Mouse (Mus musculus) limb, embryonic 14.5 days (tissue): ENCODE results near the gene Slc6a17. TPM values are rescaled to one million over a fixed set of nuclear protein-coding genes. Genes with fewer than 3 reads are reported as not detected.

Source experiments
- ATAC-seq: fragments of 200-750 bp; cut with Nextera tagmentation; 2 replicates; pipeline ENCODE4 v1.8.0; 2017; ENCODE audit warnings: low read depth, moderate number of reproducible peaks, moderate TSS enrichment; ENCODE audit not compliant: low FRiP score
- DNase-seq: peaks from one replicate; pipeline ENCODE4 v3.0.0-alpha.2; 2015; ENCODE audit warnings: low spot score
- H3K27ac ChIP-seq: fragments of 300-500 bp; sonication (generic); replicated peaks from 2 replicates; pipeline ENCODE4 v1.5.1; 2014; ENCODE audit warnings: low read depth, mild to moderate bottlenecking, low read length, moderate library complexity, mixed read lengths
- H3K27me3 ChIP-seq: fragments of 300-500 bp; sonication (generic); 2 replicates; pipeline ENCODE4 v1.6.1; 2014; ENCODE audit warnings: low read length, mixed read lengths; ENCODE audit not compliant: control insufficient read depth, insufficient read depth
- H3K36me3 ChIP-seq: fragments of 300-500 bp; sonication (generic); 2 replicates; pipeline ENCODE4 v1.6.1; 2014; ENCODE audit warnings: mild to moderate bottlenecking, low read length, moderate library complexity, mixed read lengths; ENCODE audit not compliant: control insufficient read depth, insufficient read depth
- H3K4me1 ChIP-seq: fragments of 300-500 bp; sonication (generic); 2 replicates; pipeline ENCODE4 v1.6.1; 2014; ENCODE audit warnings: antibody characterized with exemption, low read length, mixed read lengths; ENCODE audit not compliant: control insufficient read depth, insufficient read depth
- H3K4me2 ChIP-seq: fragments of 300-500 bp; sonication (generic); replicated peaks from 2 replicates; pipeline ENCODE4 v1.6.1; 2014; ENCODE audit warnings: low read depth, mild to moderate bottlenecking, low read length, moderate library complexity; ENCODE audit not compliant: severe bottlenecking
- H3K4me3 ChIP-seq: fragments of 300-500 bp; sonication (generic); replicated peaks from 2 replicates; pipeline ENCODE4 v1.5.1; 2014; ENCODE audit warnings: low read length
- H3K9ac ChIP-seq: fragments of 300-500 bp; sonication (generic); 2 replicates; pipeline ENCODE4 v1.6.1; 2014; ENCODE audit warnings: mild to moderate bottlenecking, low read depth, low read length, moderate library complexity; ENCODE audit not compliant: severe bottlenecking
- H3K9me3 ChIP-seq: fragments of 300-500 bp; sonication (generic); 2 replicates; pipeline ENCODE4 v1.6.1; 2016; ENCODE audit warnings: low read length; ENCODE audit not compliant: control insufficient read depth
- POLR2A ChIP-seq: fragments of 200-500 bp; IDR thresholded peaks from 2 replicates; pipeline ENCODE4 v1.8.0; 2012; ENCODE audit warnings: inconsistent platforms, mild to moderate bottlenecking, moderate library complexity, borderline replicate concordance; ENCODE audit not compliant: insufficient read depth, insufficient read length; ENCODE audit errors: extremely low read depth
- WGBS: fragments of 180-500 bp; shearing (Covaris S2); extraction: QIAGEN DNeasy Blood & Tissue Kit; methylation state at CpG from one replicate; pipeline ENCODE4 v1.1.7; 2014; 5-methylcytosine and 5-hydroxymethylcytosine counted together
- polyA plus RNA-seq, 2 experiments: library from polyadenylated mRNA; depleted of rRNA in 1 of 2; stranded (reverse) in 1 of 2; unstranded in 1 of 2; fragments of >200 nt; fragmentation: Nextera tagmentation in 1 of 2; extraction: Ambion mirVana in 1 of 2; gene quantifications; 2 replicates each; pipeline versions ENCODE4 v1.2.1 to v1.2.3; 2012 to 2014

Gene Slc6a17
- polyA plus RNA-seq, 2 experiments = 6.4 to 18.2 TPM

DNA sequence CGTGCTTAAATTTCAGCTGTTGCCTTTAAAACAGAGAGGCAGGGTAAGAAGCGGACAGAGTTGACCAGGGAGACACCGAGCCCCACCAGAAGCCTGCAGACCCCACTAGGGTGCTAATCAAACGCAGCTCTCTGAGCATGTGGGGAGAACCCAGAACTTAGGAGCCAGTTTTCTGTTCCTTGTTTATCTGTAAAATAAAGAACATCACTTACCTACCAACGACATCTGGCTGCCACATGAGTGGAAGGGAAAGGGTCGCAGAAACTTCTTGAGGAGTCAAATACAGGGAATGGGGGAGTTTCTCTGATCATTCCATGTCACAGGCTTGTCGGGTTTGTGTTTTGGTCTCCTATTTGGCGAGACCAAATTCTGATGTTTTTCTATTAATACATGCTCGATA is 9.9 kb downstream of the Slc6a17 start:
- Histone ChIP-seq H3K4me1 (peaks cover 22% of the 10 kb centered on the region), H3K4me2 (no peak overlapping the region), H3K9me3 (no peaks in the 10 kb centered on the region), H3K9ac (no peak overlapping the region), H3K4me3 (no peak overlapping the region), H3K36me3 (no peaks in the 10 kb centered on the region), H3K27ac (no peak overlapping the region), H3K27me3 (no peaks in the 10 kb centered on the region)
- no peak for DNase-seq
- TF ChIP-seq POLR2A = no peak
- 38% methylated on average over 9 of the region's 9 CpGs for WGBS
- no peak for ATAC-seq

DNA sequence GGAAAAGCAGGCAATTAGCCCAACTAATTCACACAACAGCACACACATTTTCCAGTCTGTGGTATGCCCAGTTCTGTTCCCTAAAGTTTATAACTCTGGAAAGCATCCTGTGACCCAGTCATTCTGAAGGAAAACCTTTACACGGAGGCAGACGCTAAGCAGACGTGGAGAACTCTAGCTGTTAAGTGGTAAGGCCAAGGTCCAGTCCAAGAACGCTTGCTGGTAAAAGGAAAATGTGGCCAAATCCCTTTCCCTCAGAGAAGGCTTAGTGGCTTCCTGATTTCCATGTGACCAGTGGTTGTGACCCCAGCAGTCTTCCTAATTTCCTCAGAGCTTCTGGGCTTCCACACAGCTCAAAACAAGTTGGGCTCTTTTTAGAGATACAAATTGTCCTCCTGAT is 11.3 kb downstream of the Slc6a17 start:
- no peak overlapping the region for H3K9ac ChIP-seq
- no peak overlapping the region for H3K4me3 ChIP-seq
- 48% methylated on average over 4 of the region's 4 CpGs for WGBS
- H3K4me1 ChIP-seq = peaks cover 22% of the 10 kb centered on the region
- H3K36me3 ChIP-seq = no peaks in the 10 kb centered on the region
- no peaks in the 10 kb centered on the region for H3K9me3 ChIP-seq
- no peak overlapping the region for H3K27ac ChIP-seq
- no peak for ATAC-seq
- TF ChIP-seq POLR2A = no peak
- no peak overlapping the region for H3K4me2 ChIP-seq
- no peak for DNase-seq
- H3K27me3 ChIP-seq = no peaks in the 10 kb centered on the region

DNA sequence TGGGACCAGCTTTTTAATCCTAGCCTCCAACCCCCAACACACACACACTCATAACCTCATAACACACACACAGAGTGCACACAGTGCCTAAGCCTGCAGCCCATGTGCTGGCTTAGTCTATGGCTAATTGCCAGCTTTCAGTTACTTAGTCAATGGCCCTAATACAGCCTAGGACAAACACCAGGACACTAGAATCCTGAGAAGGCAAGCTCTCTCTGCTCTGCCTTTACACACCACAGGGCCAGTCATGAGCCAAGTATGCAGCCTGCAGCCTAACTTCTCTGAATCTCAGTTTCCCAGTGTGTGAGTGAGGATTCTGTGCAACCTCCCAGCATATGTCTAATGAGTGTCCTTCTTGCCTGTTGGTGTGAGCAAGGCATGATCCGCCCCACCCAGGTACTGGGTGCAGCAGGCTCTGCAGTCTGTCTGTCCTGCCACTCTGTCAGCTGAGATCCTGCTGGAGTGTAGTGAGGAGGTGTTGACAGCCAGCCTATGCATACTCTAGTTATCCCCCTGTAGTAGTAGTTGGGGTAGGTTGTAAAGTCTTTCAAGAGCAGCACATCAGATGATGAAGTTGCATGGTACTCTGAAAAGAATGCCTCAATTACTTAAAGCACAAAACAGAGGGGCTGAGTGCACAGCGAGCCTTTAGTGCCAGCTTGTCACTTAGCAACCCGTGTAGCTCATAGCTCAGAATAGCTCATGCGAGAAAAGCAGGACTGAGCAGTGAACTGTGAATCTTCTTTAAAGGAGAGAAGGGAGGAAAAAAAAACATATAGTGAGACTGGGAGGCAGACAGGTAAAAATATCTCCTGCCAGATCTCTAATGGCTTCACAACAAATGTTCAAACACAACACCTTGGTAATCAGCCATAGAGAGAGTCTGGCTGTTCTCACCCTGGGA is 12.1 kb downstream of the Slc6a17 start:
- Histone ChIP-seq H3K27ac (no peak overlapping the region), H3K27me3 (no peaks in the 10 kb centered on the region), H3K36me3 (no peaks in the 10 kb centered on the region), H3K9me3 (0 out of 2 replicates have a peak, but pooled peaks cover 3% of the 10 kb centered on the region), H3K4me2 (no peak overlapping the region), H3K4me1 (peaks cover 22% of the 10 kb centered on the region), H3K9ac (no peak overlapping the region), H3K4me3 (no peak overlapping the region)
- 75% methylated on average over 4 of the region's 4 CpGs for WGBS
- DNase-seq (no peak), ATAC-seq (no peak)
- TF ChIP-seq POLR2A = no peak

DNA sequence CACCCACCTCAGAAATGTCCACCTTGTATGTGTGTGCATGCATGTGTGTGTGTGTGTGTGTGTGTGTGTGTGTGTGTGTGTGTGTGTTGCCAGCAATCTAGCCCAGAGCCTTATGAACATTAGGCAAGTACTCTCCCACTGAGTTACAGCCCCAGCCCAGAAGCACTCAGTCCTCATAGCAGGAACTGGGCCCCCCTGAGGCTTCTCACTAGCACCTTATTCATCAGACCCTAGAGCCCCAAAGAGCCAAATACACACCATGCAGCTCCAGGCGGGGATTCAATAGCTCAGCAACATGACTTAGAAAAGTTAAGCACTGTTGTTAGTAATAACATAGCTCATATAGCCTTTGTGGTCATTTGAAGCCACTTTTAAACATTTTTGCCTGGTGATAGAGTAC is 13.3 kb downstream of the Slc6a17 start:
- Histone ChIP-seq H3K4me2 (no peak overlapping the region), H3K36me3 (peaks cover 4% of the 10 kb centered on the region), H3K4me3 (no peak overlapping the region), H3K27ac (no peak overlapping the region), H3K27me3 (no peaks in the 10 kb centered on the region), H3K9ac (no peak overlapping the region), H3K4me1 (peaks cover 22% of the 10 kb centered on the region), H3K9me3 (peaks cover 7% of the 10 kb centered on the region; the same call in 1 of the 2 replicates)
- no peak for DNase-seq
- ATAC-seq = no peak
- WGBS = 56% methylated on average over 1 of the region's 1 CpGs
- no peak for TF ChIP-seq POLR2A

DNA sequence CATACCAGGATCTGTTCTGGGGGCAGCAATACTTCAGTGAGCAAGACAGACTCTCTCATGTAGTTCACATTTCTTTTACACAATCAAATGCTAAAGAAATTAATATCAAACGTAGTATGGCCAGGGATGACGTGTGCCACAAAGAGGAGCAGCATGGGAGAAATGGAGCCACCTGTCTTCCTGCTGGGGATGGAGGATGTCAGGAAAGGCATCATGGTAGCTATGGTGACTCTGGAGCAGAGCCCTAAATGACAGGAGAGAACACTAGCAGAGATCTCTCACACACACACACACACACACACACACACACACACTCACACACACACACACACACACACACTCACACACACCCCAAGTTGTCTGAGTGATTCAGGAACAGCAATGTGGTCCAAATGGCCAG is 14.1 kb downstream of the Slc6a17 start:
- peaks cover 20% of the 10 kb centered on the region for H3K4me1 ChIP-seq
- WGBS = 73% methylated on average over 2 of the region's 2 CpGs
- no peak overlapping the region for H3K4me2 ChIP-seq
- H3K36me3 ChIP-seq = peaks cover 7% of the 10 kb centered on the region
- H3K27me3 ChIP-seq = no peaks in the 10 kb centered on the region
- peaks cover 7% of the 10 kb centered on the region; the same call in 1 of the 2 replicates for H3K9me3 ChIP-seq
- no peak overlapping the region for H3K9ac ChIP-seq
- H3K4me3 ChIP-seq = no peak overlapping the region
- no peak for TF ChIP-seq POLR2A
- DNase-seq = no peak
- no peak for ATAC-seq
- H3K27ac ChIP-seq = no peak overlapping the region
